Mouse (Mus musculus) ES-E14 (cell line): Measurements from ENCODE around the gene Cipc.

ENCODE experiments used
- HCFC1 ChIP-seq: IDR thresholded peaks from 2 replicates; pipeline ENCODE4 v1.6.1; 2012; ENCODE audit warnings: low read length, inconsistent platforms, borderline replicate concordance; ENCODE audit not compliant: insufficient read depth
- ZC3H11A ChIP-seq: IDR thresholded peaks from 2 replicates; pipeline ENCODE4 v1.6.1; 2012; ENCODE audit warnings: low read depth, mild to moderate bottlenecking, inconsistent platforms, low read length, borderline replicate concordance
- ZNF384 ChIP-seq: IDR thresholded peaks from 2 replicates; pipeline ENCODE4 v1.6.1; 2012; ENCODE audit warnings: low read depth, low read length, inconsistent platforms

GRCm38 (mm10) chr12:86969220-86969601 is 22.4 kb downstream of the Cipc start:
- TF ChIP-seq ZC3H11A = no peak
- no peak for TF ChIP-seq HCFC1
- TF ChIP-seq ZNF384 = no peak
